Mouse (Mus musculus) heart, adult 2 months (tissue): ENCODE data around the gene Lrrc59. TPM values are rescaled to one million over a fixed set of nuclear protein-coding genes. Genes with fewer than 3 reads are reported as not detected.

Experiments
- DNase-seq, 2 experiments: peaks; one replicate each; pipeline ENCODE4 v3.0.0; 2021
- H3K27ac ChIP-seq: fragments of 200-600 bp; 2 replicates; pipeline ENCODE4 v1.8.1; 2022
- H3K27me3 ChIP-seq: fragments of 200-500 bp; 2 replicates; pipeline ENCODE4 v1.6.1; 2012; ENCODE audit warnings: mild to moderate bottlenecking, low read length, inconsistent platforms, mixed read lengths; ENCODE audit not compliant: control insufficient read depth, insufficient read depth
- H3K36me3 ChIP-seq: fragments of 200-500 bp; 2 replicates; pipeline ENCODE4 v1.6.1; 2012; ENCODE audit warnings: low read length, inconsistent platforms; ENCODE audit not compliant: control insufficient read depth, insufficient read depth
- H3K4me1 ChIP-seq: fragments of 200-500 bp; 2 replicates; pipeline ENCODE4 v1.6.1; 2011; ENCODE audit warnings: low read length; ENCODE audit not compliant: control insufficient read depth, insufficient read depth
- H3K4me3 ChIP-seq: fragments of 200-600 bp; 2 replicates; pipeline ENCODE4 v1.8.1; 2022
- H3K79me2 ChIP-seq: fragments of 200-500 bp; replicated peaks from 2 replicates; pipeline ENCODE4 v1.6.1; 2012; ENCODE audit warnings: mild to moderate bottlenecking, inconsistent platforms, low read length, moderate library complexity, mixed read lengths; ENCODE audit not compliant: control insufficient read depth, insufficient read depth
- H3K9ac ChIP-seq: fragments of 200-500 bp; 2 replicates; pipeline ENCODE4 v1.6.1; 2012; ENCODE audit warnings: low read depth, mild to moderate bottlenecking, control low read depth, inconsistent platforms, low read length, mixed read lengths
- CTCF ChIP-seq: fragments of 200-600 bp; IDR thresholded peaks from 2 replicates; pipeline ENCODE4 v1.8.1; 2022; ENCODE audit warnings: antibody characterized with exemption, mild to moderate bottlenecking, moderate library complexity
- EP300 ChIP-seq: fragments of 200-500 bp; IDR thresholded peaks from 2 replicates; pipeline ENCODE4 v1.6.1; 2011; ENCODE audit warnings: low read depth, low read length, control low read depth; ENCODE audit not compliant: insufficient read depth
- POLR2A ChIP-seq: fragments of 200-500 bp; IDR thresholded peaks from 2 replicates; pipeline ENCODE4 v1.6.1; 2011; ENCODE audit warnings: mild to moderate bottlenecking, low read depth, low read length, control low read depth; ENCODE audit not compliant: insufficient read depth
- WGBS: fragments of 180-500 bp; shearing (Covaris S2); methylation state at CpG from one replicate; pipeline ENCODE4 v1.1.7; 2018; 5-methylcytosine and 5-hydroxymethylcytosine counted together
- intact Hi-C: fragments of 180-260 bp; cut with DNase I; formaldehyde crosslinking; loops from one replicate; pipeline ENCODE4 v1.15.1; 2025
- polyA plus RNA-seq: library from polyadenylated mRNA; depleted of rRNA; stranded (reverse); fragments of >200 nt; gene quantifications from 2 replicates; pipeline ENCODE4 v1.2.3, GENCODE M21; 2012
- total RNA-seq, 2 experiments: library from RNA; stranded (reverse); gene quantifications; 2 replicates each; pipeline ENCODE4 v1.2.3; 2021

Lrrc59 gene
- total and polyA plus RNA-seq, 3 experiments: 25.3 to 32.0 (median 31.5) TPM

DNA sequence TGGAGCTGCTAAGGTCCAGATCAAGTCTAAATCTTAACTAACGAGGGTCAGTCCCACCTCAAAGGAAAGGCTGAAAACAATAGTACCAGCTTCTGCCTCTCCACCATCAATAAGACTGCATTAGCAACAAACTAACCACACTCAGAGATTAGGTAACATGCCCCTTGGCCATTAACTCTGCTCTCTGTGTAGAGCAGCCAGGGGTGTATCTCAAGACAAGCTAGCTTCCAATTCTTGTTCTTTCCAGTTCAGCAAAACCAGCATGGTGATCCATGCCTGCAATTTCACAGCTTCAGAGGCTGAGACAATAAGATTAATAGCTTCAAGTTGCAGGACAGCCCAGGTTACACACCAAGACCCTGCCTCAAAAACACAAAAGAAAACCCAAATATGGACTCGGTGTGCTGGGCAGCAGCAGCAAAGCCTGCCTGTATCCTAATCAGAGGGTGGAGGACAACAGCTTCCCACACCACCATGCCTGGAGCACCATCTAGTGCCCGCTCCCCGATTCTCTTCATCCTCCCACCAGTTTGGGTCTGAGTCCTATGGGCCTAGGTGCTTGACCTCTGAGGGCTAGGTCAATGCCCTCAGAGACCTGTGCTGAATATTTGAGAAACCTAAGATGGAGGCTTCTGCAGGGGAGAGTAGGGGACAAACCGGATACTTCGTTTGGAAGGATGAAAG lies 31.0 kb upstream of the Lrrc59 start:
- Histone ChIP-seq H3K4me1 (peaks cover 7% of the 10 kb centered on the region), H3K9ac (no peak overlapping the region), H3K36me3 (peaks cover 2% of the 10 kb centered on the region; the same call in 1 of the 2 replicates), H3K79me2 (no peaks in the 10 kb centered on the region), H3K4me3 (no peak overlapping the region), H3K27ac (no peak overlapping the region), H3K27me3 (no peaks in the 10 kb centered on the region)
- intact Hi-C loops: no loop called here
- 75% methylated on average over 6 of the region's 6 CpGs for WGBS
- no peak for DNase-seq
- TF ChIP-seq EP300 (no peak), CTCF (0 out of 2 replicates have a peak, but pooled peaks have one; percentile 24), POLR2A (no peak)

DNA sequence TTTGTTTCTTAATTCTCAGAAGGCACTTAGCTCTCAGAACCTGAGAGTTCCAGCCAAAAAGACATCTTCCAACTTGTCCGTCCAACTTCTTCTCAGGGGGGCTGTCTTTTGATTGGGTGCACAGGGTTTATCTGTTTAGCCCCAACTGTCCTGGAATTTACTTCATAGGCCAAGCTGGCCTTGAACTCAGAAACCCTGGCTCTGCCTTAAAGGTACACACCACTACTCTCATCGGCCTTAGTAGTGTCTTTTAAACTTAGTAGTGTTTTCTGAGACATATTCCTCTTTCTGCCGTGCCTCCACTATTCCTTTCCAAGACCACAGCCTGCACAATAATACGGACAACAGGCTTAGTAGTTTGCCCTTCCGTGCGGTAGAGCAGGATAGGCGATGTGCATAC lies 29.1 kb upstream of the Lrrc59 start:
- DNase-seq: no peak

GRCm38 (mm10) chr11:94601321-94602281 lies 28.0 kb upstream of the Lrrc59 start, which contains the start of gene Acsf2:
Acsf2 (minus strand) TSS chr11:94601871.
- H3K79me2 ChIP-seq: no peaks in the 10 kb centered on the region
- H3K36me3 ChIP-seq: peaks cover 2% of the 10 kb centered on the region; the same call in 1 of the 2 replicates
- DNase-seq: peak; percentile 89 to 90
- H3K4me3 ChIP-seq: peak within 1 kb of the TSS; percentile 49
- 2% methylated on average over 52 of the region's 52 CpGs for WGBS
- TF ChIP-seq EP300 (no peak), POLR2A (peak; percentile 22; the same call in 1 of the 2 replicates), CTCF (no peak)
- H3K9ac ChIP-seq: peak within 1 kb of the TSS; percentile 80
- H3K4me1 ChIP-seq: peaks cover 7% of the 10 kb centered on the region
- intact Hi-C loops: no loop called here
- H3K27ac ChIP-seq: peak within 1 kb of the TSS; percentile 76
- no peaks in the 10 kb centered on the region for H3K27me3 ChIP-seq

More for the DNA sequence above, 29.1 kb upstream of the Lrrc59 start:
- TF ChIP-seq CTCF (no peak), POLR2A (no peak), EP300 (no peak)
- Histone ChIP-seq H3K27me3 (no peaks in the 10 kb centered on the region), H3K79me2 (no peaks in the 10 kb centered on the region), H3K27ac (no peak overlapping the region), H3K4me3 (no peak overlapping the region), H3K36me3 (peaks cover 2% of the 10 kb centered on the region; the same call in 1 of the 2 replicates), H3K9ac (no peak overlapping the region), H3K4me1 (peaks cover 7% of the 10 kb centered on the region)
- WGBS: 90% methylated on average over 7 of the region's 7 CpGs
- intact Hi-C loops: no loop called here

DNA sequence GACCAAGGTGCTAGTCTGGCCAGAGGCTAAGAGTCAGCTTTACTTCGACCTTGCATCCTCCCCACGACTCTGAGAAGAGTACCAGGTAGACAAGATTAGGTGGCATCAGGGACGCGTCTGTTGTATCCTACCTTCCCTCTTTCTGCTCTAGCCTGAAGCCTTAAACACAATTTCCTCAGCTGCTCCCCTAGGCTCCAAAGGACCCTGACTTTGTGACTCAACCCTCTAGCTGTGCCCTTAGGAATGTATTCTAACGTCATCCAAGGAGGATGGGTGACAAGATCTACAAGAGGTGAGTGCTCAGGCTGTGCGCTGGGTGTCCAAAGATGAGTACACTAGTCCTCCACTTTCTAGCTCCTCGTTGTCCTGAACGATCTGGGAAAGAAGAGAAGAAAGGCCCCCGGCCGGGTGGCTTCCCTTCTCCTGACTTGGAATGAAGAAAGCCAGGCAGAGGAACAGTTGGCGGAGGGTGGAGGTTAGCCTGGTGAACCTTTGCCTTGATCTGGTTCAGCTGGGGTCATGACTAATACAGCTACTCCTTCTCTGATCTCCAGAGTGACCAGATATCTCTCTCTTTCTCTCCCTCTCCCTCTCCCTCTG lies 27.1 kb upstream of the Lrrc59 start:
- H3K79me2 ChIP-seq: no peaks in the 10 kb centered on the region
- H3K4me3 ChIP-seq: peak overlapping the region; percentile 49
- no peaks in the 10 kb centered on the region for H3K27me3 ChIP-seq
- no peak for DNase-seq
- peaks cover 7% of the 10 kb centered on the region for H3K4me1 ChIP-seq
- H3K27ac ChIP-seq: peak overlapping the region; percentile 76
- peaks cover 2% of the 10 kb centered on the region; the same call in 1 of the 2 replicates for H3K36me3 ChIP-seq
- 71% methylated on average over 11 of the region's 11 CpGs for WGBS
- TF ChIP-seq EP300 (no peak), POLR2A (no peak), CTCF (no peak)
- H3K9ac ChIP-seq: peak overlapping the region; percentile 80
- intact Hi-C loops: no loop called here

DNA sequence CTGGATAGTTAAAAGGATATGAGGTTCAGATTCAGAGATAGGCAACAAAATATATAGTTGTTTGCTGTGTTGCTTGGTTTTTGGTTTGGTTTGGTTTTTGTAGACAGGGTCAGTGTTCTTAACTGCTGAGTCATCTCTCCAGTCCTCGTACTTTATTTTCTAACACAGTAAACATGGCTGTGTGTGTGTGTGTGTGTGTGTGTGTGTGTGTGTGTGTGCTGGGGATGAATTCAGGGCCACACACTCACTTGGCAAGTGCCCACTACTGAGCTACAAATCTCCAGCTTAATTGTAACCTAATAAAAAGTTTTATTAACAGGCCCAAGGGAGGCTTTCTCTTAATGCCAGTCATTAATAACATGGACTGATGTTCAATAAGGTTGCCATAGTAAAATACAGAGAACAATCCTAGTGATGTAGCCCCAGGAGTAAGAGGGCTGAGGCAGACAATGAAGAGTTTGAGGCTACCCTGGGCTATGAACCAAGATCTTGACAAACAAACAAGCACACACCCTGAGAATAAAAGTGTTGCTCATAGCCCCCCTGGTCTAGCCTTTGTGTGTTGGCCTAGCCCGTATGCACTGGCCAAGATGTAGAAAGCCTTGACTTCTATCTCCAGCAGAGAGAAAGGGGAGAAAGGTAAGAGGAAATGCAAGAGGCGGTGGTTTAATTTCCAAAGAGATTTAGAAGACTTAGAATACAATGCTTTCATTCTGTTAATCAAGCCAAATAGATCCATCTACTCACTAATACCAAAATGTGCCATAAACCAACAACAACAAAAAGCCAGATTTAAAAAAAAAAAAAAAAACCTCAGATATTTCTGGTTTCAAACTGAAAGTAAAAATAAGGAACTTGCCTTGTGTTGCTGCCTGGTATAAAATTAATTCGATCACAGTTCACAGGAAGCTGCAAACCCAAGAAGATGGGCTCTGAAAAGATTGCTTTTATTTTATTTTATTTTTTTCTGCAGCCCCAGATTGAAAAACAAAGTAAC lies 18.5 kb upstream of the Lrrc59 start:
- H3K79me2 ChIP-seq: no peaks in the 10 kb centered on the region
- H3K27me3 ChIP-seq: no peaks in the 10 kb centered on the region
- DNase-seq: no peak
- H3K9ac ChIP-seq: no peak overlapping the region
- intact Hi-C loops: no loop called here
- H3K36me3 ChIP-seq: no peaks in the 10 kb centered on the region
- no peak overlapping the region; the same call in 1 of the 2 replicates for H3K27ac ChIP-seq
- TF ChIP-seq EP300 (no peak), CTCF (no peak), POLR2A (no peak)
- 82% methylated on average over 4 of the region's 4 CpGs for WGBS
- no peak overlapping the region for H3K4me3 ChIP-seq
- H3K4me1 ChIP-seq: no peaks in the 10 kb centered on the region
